Mouse (Mus musculus) thymus, postnatal 14 days (tissue): ENCODE results near the gene Pms2.

Source experiments
- DNase-seq: peaks from one replicate; pipeline ENCODE4 v3.0.0; 2021

Pms2 gene

GRCm38 (mm10) chr5:143909417-143910400, at the start of gene Pms2, which contains the start of gene Aimp2:
Pms2 (plus strand) TSS chr5:143909964.
Aimp2 (minus strand) TSS chr5:143909847.
- DNase-seq, result peak; percentile 93

GRCm38 (mm10) chr5:143871547-143872169, 38.1 kb upstream of the Pms2 start:
- DNase-seq, result no peak

GRCm38 (mm10) chr5:143874571-143874970, 35.2 kb upstream of the Pms2 start:
- DNase-seq, result no peak

GRCm38 (mm10) chr5:143885274-143885673, 24.5 kb upstream of the Pms2 start:
- DNase-seq, result no peak

- no peak for DNase-seq
These were observed 19.0 kb upstream of the Pms2 start for GRCm38 (mm10) chr5:143890741-143891140.

- no peak for DNase-seq
These were observed 17.4 kb upstream of the Pms2 start for GRCm38 (mm10) chr5:143892255-143892886.

GRCm38 (mm10) chr5:143893396-143893795, 16.4 kb upstream of the Pms2 start:
- no peak for DNase-seq

- no peak for DNase-seq
These were observed 12.0 kb upstream of the Pms2 start, which contains the start of gene Ankrd61 for GRCm38 (mm10) chr5:143897635-143898330. Ankrd61 (minus strand) TSS chr5:143897685.

- no peak for DNase-seq
These were observed 7.7 kb upstream of the Pms2 start for GRCm38 (mm10) chr5:143902111-143902510.

- no peak for DNase-seq
These were observed 6.0 kb upstream of the Pms2 start for GRCm38 (mm10) chr5:143903813-143904212.

GRCm38 (mm10) chr5:143906429-143906828, 3.3 kb upstream of the Pms2 start:
- DNase-seq, result no peak

GRCm38 (mm10) chr5:143908926-143909325, 838 bp upstream of the Pms2 start:
- no peak for DNase-seq

GRCm38 (mm10) chr5:143916221-143916620, 6.5 kb downstream of the Pms2 start:
- DNase-seq, result no peak

GRCm38 (mm10) chr5:143917418-143917817, 7.7 kb downstream of the Pms2 start:
- DNase-seq, result peak; percentile 66

GRCm38 (mm10) chr5:143918120-143918519, 8.4 kb downstream of the Pms2 start:
- DNase-seq, result no peak

GRCm38 (mm10) chr5:143924781-143925452, 15.2 kb downstream of the Pms2 start:
- no peak for DNase-seq

GRCm38 (mm10) chr5:143927875-143928274, 18.1 kb downstream of the Pms2 start, which contains the start of gene Gm42421:
Gm42421 (plus strand) TSS chr5:143928175.
- DNase-seq, result no peak

GRCm38 (mm10) chr5:143929291-143929690, 19.5 kb downstream of the Pms2 start:
- no peak for DNase-seq

- no peak for DNase-seq
These were observed 20.9 kb downstream of the Pms2 start for GRCm38 (mm10) chr5:143930656-143931055.

GRCm38 (mm10) chr5:143931863-143932580, 22.3 kb downstream of the Pms2 start:
- no peak for DNase-seq

- no peak for DNase-seq
These were observed 23.1 kb downstream of the Pms2 start, which contains the start of gene Rsph10b for GRCm38 (mm10) chr5:143932831-143933230. Rsph10b (plus strand) TSS chr5:143933035.
